Mouse (Mus musculus) T-helper 17 cell (primary cell): ENCODE measurements around the gene Rps10.

Experiments used
- in situ Hi-C, 2 experiments: fragments of 300-600 bp; cut with MboI, MseI; formaldehyde crosslinking; loops; 1 replicate in 1 of 2; 2 replicates in 1 of 2; pipeline ENCODE4 v1.15.1; 2025; ENCODE audit warnings: high pct_unique_total_duplicates in 2 of 2

Rps10 gene

GRCm38 (mm10) chr17:27636132-27637020 lies at the start of gene Rps10:
Gene Rps10 (minus strand): TSS chr17:27636669.
- in situ Hi-C loops = loop anchor here in 1 of 2 experiments (10.0 kb wide), 1 partner anchor 1782 kb away; no protein-coding TSS in a partner anchor

DNA sequence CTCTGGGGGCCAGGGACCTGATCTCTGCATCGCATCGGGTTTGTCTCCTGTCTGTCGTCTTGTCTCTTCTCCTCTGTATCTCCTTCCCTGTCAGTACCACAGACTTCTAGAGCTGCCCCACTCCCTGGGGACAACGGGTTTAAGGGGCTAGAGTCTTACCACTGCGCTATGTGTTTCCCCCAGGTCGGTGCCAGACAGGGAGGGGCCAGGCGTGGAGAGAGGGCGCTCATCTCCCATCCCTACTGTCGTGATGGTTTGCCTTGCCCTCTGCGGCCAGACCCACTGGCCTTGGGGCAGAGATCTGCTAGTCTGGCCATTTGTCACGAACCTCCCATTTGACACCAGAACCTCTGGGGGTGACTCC lies 49.1 kb upstream of the Rps10 start:
- in situ Hi-C loops = no loop called here

DNA sequence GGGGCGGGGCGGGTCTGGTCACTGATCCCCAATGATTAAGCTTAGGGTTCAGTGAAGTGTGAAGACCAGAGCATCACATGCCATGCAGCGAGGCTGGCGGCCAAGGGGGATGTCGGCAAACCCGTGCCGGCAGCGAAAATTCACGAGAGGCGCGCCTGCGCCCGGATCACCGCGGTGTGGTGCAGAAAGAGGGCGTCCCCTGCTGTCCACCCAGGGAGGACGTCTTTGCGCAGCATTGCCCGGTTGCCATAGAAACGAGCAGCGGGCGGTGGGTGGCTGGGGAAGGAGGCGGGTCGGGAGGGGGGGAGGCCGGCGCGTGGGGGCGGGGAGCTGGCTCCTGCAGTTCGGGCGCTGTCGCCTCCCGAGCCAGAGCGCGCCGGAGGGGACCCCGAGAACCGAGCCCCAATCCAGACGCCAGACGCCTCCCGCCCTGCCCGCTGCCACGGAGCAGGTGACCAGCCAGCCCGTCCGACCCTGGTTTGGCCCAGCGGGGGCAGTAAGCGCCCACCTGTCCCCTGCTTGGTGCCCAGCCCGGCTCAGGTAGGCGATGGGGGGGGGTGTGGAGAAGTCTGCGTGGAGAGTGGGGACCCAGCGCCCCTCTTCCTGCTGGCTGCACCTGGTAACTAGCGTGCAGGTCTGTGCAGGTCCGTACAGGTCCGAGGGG lies 48.5 kb upstream of the Rps10 start:
- in situ Hi-C loops = no loop called here

DNA sequence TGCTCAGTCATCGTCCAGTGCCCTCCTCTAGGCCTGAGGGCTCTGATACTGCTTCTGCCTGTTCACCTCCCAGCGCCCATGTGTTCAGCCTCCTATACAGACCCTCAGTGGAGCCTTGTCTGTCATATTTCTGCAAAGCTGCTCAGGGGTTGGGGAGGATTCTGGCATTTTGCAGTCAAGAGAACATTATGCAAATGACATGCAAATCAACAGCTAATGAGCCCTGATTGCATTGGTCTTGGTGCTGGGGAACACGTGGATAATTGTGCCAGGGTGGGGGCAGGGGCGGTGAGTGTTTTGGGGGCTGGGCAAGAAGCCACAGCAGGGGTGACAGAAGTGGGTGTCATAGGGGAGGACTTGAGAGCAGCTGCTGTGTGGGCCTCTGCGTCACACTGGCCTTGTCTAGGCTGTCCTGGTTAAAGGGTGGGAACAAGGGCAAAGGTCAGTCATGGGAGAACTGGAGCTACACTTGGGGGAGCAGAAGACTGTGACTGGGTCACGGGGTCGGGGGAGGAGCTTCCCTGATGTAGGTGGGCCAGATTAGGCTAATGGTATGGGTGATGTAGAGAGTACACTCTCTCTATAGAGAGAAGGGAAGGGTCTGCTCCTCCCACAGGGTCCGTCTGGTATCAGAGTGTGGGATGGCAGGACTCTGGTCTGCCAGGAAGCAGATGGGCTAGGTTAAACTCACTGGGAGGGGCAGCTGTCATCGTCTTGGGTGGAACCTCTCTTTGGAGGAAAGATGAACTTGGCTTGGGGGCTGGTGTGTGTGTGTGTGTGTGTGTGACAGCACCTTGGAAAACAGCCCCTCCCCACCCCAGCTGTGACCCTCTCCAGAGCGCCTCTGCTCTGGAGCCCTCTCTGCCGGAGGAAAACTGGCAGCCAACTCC lies 42.7 kb upstream of the Rps10 start:
- in situ Hi-C loops = no loop called here

- in situ Hi-C loops = no loop called here
Observed at GRCm38 (mm10) chr17:27677756-27678155, 41.3 kb upstream of the Rps10 start.

GRCm38 (mm10) chr17:27676270-27676669 lies 39.8 kb upstream of the Rps10 start:
- in situ Hi-C loops = no loop called here

- in situ Hi-C loops = no loop called here
Observed at GRCm38 (mm10) chr17:27675453-27675852, 39.0 kb upstream of the Rps10 start.

DNA sequence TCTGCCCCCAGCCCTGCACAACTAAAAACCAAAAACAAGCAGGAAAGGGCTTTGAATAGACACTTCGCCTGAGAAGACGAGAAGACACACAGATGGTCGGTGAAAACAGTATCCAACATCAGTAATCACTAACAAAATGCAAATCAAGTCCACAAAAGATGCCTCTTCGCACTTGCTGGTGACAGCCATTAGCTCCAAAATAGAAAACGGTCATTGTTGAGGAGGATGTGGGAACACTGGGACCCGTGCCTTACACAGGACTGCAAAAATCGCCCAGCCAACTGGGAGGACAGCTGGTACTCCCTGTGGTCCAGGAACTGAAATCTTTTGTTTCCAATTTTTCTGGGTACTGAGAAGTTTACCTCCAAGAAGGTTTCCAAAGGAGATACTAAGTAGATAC lies 37.5 kb upstream of the Rps10 start:
- in situ Hi-C loops = no loop called here

DNA sequence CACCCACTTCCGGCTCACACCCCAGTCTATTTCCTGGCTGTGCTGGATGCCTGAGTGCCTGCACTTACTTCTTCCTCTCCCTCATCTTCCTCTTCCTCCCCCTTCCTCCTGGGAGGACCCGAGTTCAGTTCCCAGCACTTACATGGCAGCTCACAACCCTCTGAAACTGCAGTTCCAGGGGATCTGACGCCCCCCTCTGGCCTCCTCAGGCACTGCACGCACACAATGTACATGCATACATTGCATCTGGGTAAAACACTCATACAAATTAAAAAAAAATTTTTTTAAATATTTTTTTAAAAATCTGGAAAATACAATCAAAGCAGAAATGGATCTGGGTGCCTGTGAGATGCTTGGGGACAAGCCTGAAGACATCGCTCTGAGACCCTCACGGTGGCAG lies 35.3 kb upstream of the Rps10 start:
- in situ Hi-C loops = no loop called here

DNA sequence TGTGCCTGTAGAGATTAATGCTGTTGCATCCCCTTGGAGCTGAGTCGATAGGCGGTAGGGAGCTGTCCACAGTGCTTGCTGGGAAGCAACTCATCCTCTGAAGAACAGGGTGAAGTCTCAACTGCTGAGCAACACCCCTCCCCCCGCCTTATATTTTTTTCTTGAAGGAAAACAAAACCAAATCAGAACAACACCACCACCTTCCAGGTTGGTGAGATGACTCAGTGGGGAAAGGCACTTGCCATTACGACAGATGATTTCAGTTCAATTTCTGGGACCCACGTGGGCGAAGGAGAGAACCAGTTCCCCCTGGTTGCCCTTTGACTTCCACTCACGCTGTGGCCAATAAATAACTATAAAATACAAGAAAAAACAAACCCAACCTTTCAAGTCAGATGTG lies 22.3 kb upstream of the Rps10 start:
- in situ Hi-C loops = no loop called here

GRCm38 (mm10) chr17:27657123-27657522 lies 20.7 kb upstream of the Rps10 start:
- in situ Hi-C loops = no loop called here

GRCm38 (mm10) chr17:27656414-27656813 lies 19.9 kb upstream of the Rps10 start:
- in situ Hi-C loops = no loop called here

DNA sequence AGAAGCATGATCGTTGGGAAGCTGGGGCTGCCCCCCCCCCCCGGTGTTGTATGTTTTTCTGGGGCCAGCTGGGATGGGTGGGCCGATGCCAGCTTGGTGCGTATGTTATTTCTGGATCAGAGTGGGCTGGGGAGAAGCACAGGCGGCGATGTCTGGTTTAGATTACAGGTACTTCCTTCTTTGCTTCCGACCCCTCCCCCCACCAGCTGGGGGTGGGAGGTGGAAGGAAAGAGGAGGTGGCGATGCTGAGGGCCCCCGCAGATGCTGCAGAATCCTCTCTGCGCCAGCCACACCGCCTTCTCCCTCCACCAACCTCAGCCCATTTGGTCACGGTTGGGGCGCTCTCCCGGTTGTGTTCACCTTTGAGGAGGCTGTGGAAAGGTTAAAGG lies 19.5 kb upstream of the Rps10 start:
- in situ Hi-C loops = no loop called here

DNA sequence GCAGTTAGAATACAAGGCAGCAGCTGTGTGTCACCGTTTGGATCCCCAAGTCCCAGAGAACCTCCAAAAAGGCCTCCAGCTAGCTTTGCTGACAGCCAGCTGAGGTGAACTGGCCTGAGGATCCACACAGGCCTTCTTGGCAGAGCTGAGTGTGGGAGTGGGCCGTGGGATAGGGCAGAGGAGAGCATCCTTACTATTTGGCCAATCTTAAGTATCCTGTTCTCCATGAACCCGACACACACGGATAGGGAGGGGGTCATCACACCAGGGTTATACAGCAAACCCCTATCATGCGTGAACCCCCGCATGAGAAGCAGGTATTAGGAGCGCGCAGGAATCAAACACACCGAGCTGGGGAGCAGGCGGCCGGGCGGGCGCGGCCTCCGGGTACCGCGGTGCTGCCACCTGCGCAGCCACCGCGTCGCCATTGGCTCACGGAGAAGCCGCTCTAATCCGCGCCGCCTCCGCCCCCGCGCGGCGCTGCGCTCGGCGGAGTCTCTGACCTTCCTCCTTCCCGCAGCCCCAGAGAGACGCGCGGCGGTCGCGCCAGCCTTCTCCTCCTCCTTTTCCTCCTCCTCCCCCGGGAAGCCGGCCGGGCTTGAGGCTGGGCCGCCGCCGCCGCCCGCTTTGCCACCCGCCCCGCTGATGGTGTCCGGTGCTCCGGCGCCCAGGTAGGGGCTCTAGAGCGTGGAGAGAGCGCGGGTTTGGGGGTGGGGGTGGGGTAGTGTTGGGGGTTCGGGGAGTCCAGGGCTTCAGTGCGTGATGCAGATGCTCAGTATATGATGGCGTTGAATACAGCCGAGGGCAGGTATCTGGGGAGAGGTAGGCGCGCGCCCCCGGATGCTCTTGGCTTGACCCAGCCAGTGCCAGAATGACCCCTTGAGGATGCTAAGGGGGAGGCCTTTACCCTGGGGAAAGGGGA lies 18.9 kb upstream of the Rps10 start, which contains the start of gene Pacsin1:
Gene Pacsin1, plus strand, starts transcription at position 421 of the 922 bp plus-strand sequence.
- in situ Hi-C loops = no loop called here

DNA sequence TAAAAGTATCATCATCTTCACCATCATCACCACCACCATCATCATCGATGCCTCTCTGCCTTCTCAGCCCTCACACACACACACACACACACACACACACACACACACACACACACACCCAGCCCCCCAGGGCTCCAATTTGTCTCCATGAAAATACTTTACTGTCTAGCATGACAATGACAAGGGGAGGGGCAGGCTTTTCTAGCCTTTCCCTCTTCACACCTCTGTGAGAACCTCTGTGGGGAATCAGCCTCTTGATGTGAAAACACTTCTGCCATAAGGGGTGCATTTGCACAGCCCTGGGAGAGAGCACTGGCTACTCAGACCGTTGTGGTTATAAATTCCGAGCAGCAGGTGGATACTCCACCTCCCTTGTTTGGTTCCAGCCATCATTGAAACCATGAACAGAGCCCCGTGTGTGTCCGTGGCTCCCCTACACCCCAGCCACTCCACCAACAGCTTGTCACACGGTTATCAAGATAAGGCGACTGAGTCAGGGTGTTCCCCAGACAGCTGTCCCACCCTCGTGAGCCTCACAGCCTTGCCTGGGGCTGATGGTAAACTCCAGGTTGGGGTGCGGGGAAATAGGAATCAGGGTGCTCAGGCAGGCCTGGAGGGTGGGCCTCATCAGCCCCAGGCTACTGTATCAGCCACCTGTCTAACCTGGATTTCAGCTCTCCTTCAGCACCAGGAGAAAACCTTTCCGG lies 16.9 kb upstream of the Rps10 start:
- in situ Hi-C loops = no loop called here

- in situ Hi-C loops = no loop called here
Observed at GRCm38 (mm10) chr17:27652046-27652790, 15.7 kb upstream of the Rps10 start.

DNA sequence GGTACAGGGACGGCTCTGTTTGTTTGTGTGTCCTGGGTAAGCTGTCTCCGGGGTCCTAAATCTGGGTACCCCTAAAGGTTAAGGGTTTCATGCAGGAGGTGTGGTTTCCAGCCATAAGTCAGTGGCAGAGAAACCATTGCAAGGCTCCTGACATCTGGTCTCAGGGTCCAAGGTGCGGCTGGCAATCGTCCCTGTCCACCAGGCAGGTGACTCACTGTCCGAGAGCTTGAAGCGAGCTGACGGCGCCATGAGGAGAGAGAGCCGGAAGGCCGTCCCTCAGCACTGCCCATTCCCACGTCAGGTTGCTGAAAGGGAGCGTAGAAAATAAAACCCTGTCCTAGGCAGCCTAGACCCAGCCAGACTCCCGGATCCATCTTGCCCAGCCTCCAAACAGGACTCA lies 14.1 kb upstream of the Rps10 start:
- in situ Hi-C loops = no loop called here

- in situ Hi-C loops = no loop called here
Observed at GRCm38 (mm10) chr17:27650160-27650559, 13.7 kb upstream of the Rps10 start.

DNA sequence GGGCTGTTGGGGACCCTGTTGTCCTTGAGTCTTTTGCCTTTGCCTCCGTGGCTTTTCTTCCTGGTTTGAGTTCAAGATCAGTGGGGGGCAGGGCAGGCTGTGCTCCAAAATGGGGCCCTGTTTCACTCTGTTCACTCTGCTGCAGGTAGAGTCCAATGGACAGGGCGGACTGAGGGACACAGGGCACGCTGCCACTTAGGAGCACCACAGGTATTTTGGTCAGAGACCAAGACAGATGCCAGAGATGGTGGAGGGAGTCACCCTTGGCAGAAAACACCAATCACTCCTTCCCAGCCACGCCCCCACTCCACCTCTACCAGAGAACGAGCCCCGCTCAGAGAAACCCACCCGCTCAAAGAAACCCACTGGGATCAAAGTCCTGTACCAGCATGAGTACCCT lies 9.3 kb upstream of the Rps10 start:
- in situ Hi-C loops = no loop called here
